Mouse (Mus musculus) left cerebral cortex, adult 11 months (tissue): ENCODE measurements at regions not wholly inside any gene's neighbourhood (a gene's known extent, or its start where the extent isn't known, plus 50 kb on each side); places are given as distances from the start of the nearest gene placed in this dataset.
"Not testable (repeated sequence)": the region's sequence is repeated elsewhere in the genome, so short reads cannot be mapped to it uniquely, and the experiment has no call there.

Experiments used
- DNase-seq: peaks from one replicate; pipeline ENCODE4 v3.0.0; 2022; ENCODE audit warnings: low spot score

GRCm38 (mm10) chr4:53263776-53264175 lies 104.1 kb upstream of the Abca1 start:
- DNase-seq, result peak; percentile 67

- no peak for DNase-seq
Measured at GRCm38 (mm10) chr4:53262466-53262865, 102.8 kb upstream of the Abca1 start.

GRCm38 (mm10) chr4:53261556-53262140 lies 102.0 kb upstream of the Abca1 start:
- DNase-seq, result no peak

- DNase-seq, result no peak
Measured at GRCm38 (mm10) chr4:53258975-53259374, 99.3 kb upstream of the Abca1 start.

- no peak for DNase-seq
Measured at GRCm38 (mm10) chr4:53256996-53257395, 97.3 kb upstream of the Abca1 start.

- DNase-seq, result no peak
Measured at GRCm38 (mm10) chr4:53254483-53254882, 94.8 kb upstream of the Abca1 start.

GRCm38 (mm10) chr4:53253680-53254079 lies 94.0 kb upstream of the Abca1 start:
- peak; percentile 51 for DNase-seq

GRCm38 (mm10) chr4:53250325-53250724 lies 90.6 kb upstream of the Abca1 start:
- no peak for DNase-seq

- DNase-seq, result no peak
Measured at GRCm38 (mm10) chr4:53246083-53246747, 86.5 kb upstream of the Abca1 start.

GRCm38 (mm10) chr4:53245553-53245952 lies 85.9 kb upstream of the Abca1 start:
- DNase-seq, result no peak

GRCm38 (mm10) chr4:53243473-53243872 lies 83.8 kb upstream of the Abca1 start:
- not testable (repeated sequence) for DNase-seq

- no peak for DNase-seq
Measured at GRCm38 (mm10) chr4:53239856-53240255, 80.2 kb upstream of the Abca1 start.

GRCm38 (mm10) chr4:53238314-53239259 lies 78.9 kb upstream of the Abca1 start:
- DNase-seq, result no peak

- DNase-seq, result no peak
Measured at GRCm38 (mm10) chr4:53235870-53236269, 76.2 kb upstream of the Abca1 start.

- DNase-seq, result no peak
Measured at GRCm38 (mm10) chr4:53232436-53232835, 72.7 kb upstream of the Abca1 start.

GRCm38 (mm10) chr4:53231867-53232266 lies 72.2 kb upstream of the Abca1 start:
- DNase-seq, result no peak

GRCm38 (mm10) chr4:53231046-53231445 lies 71.4 kb upstream of the Abca1 start:
- DNase-seq, result no peak

- DNase-seq, result no peak
Measured at GRCm38 (mm10) chr4:53228444-53228843, 68.7 kb upstream of the Abca1 start.

GRCm38 (mm10) chr4:53227771-53228170 lies 68.1 kb upstream of the Abca1 start:
- DNase-seq, result no peak

- DNase-seq, result no peak
Measured at GRCm38 (mm10) chr4:53227071-53227470, 67.4 kb upstream of the Abca1 start.

GRCm38 (mm10) chr4:53226376-53226775 lies 66.7 kb upstream of the Abca1 start:
- no peak for DNase-seq

GRCm38 (mm10) chr4:53223379-53223778 lies 63.7 kb upstream of the Abca1 start:
- DNase-seq, result no peak

GRCm38 (mm10) chr4:53220809-53221208 lies 61.1 kb upstream of the Abca1 start:
- no peak for DNase-seq
